Mouse (Mus musculus) effector memory CD4-positive, alpha-beta T cell, adult 7 months (primary cell): ENCODE measurements around the gene Calr3. TPM values are rescaled to one million over a fixed set of nuclear protein-coding genes. Genes with fewer than 3 reads are reported as not detected.

Experiments
- polyA plus RNA-seq: library from polyadenylated mRNA; unstranded; fragments of 100-300 nt; shearing (Covaris generic); gene quantifications from one replicate; pipeline ENCODE4 v1.2.1, GENCODE M21; 2017

Calr3 gene
- polyA plus RNA-seq, result 0.35 TPM

GRCm38 (mm10) chr8:72443338-72443993 lies at the start of gene Calr3, which contains the start of gene 1700030K09Rik:
TSS of gene Calr3 (minus strand) at chr8:72443870.
TSS of gene 1700030K09Rik (plus strand) at chr8:72443880.

GRCm38 (mm10) chr8:72491680-72492621 lies 48.3 kb upstream of the Calr3 start, which contains the start of gene Slc35e1:
TSS of gene Slc35e1 (minus strand) at chr8:72492614.

GRCm38 (mm10) chr8:72474826-72475546 lies 31.3 kb upstream of the Calr3 start, which contains the start of gene Cherp:
TSS of gene Cherp (minus strand) at chr8:72475226.

GRCm38 (mm10) chr8:72421362-72422335 lies 22.0 kb downstream of the Calr3 start, which contains the start of gene Eps15l1:
TSS of gene Eps15l1 (minus strand) at chr8:72421460.

Other genes starting within 250 kb of the Calr3 start
- gene Cib3, start 231.0 kb downstream of the Calr3 start, polyA plus RNA-seq, result 0.48 TPM
- not detected for gene Gm11034, start 230.2 kb downstream of the Calr3 start, polyA plus RNA-seq
- gene Fam32a, start 224.1 kb downstream of the Calr3 start, polyA plus RNA-seq, result 88.0 TPM
- 159 TPM for gene Ap1m1, start 203.9 kb downstream of the Calr3 start, polyA plus RNA-seq
- 3.0 TPM for gene Gm10282, start 138.6 kb downstream of the Calr3 start, polyA plus RNA-seq
- gene Klf2, start 124.8 kb downstream of the Calr3 start, polyA plus RNA-seq, result 922 TPM
- gene Eps15l1, start 22.4 kb downstream of the Calr3 start, polyA plus RNA-seq, result 37.0 TPM
- gene 1700030K09Rik, start within 50 bp of the Calr3 start, polyA plus RNA-seq, result 5.0 TPM
- gene Cherp, start 31.4 kb upstream of the Calr3 start, polyA plus RNA-seq, result 70.8 TPM
- 166 TPM for gene Slc35e1, start 48.7 kb upstream of the Calr3 start, polyA plus RNA-seq
- 18.8 TPM for gene Med26, start 104.4 kb upstream of the Calr3 start, polyA plus RNA-seq
- 74.4 TPM for gene Smim7, start 127.2 kb upstream of the Calr3 start, polyA plus RNA-seq
- gene Tmem38a, start 128.2 kb upstream of the Calr3 start, polyA plus RNA-seq, result 0.96 TPM
- 0.61 TPM for gene Nwd1, start 202.8 kb upstream of the Calr3 start, polyA plus RNA-seq